Comparison of ENCODE assay signal across 20 mouse cellular contexts in genomic region chr6:108554389-108554788, GRCm38 (mm10).
DNase-seq lines count a peak whose midpoint lies in the region; ATAC-seq and TF ChIP-seq lines count a peak whose summit lies in the region.
"Had no signal": no experiment of that assay in that cellular context is flagged by ENCODE, and none has a peak within 500 bp of the region (broad histone marks: within the 10 kb centered on the region; RNA-seq: fewer than 3 reads in every experiment).

No protein-coding gene starts in this region.

- no peaks in the 10 kb centered on the region for H3K27me3 ChIP-seq in myocyte (ENCODE audit: control insufficient read depth, insufficient read depth, insufficient read length)
- no peaks in the 10 kb centered on the region for H3K27me3 ChIP-seq in intestine, embryonic 15.5 days (replicated peaks)
- H3K27me3 ChIP-seq in forebrain, postnatal 0 days (ENCODE audit: insufficient read depth, low read length): no peaks in the 10 kb centered on the region
- H3K27me3 ChIP-seq: embryonic facial prominence, embryonic 15.5 days; heart, embryonic 13.5 days; limb, embryonic 13.5 days; liver, embryonic 15.5 days had no signal

- no peak for DNase-seq in frontal cortex, postnatal 14 days (ENCODE audit: low spot score in 2 of 2)
- DNase-seq in kidney, adult 8-10 months: no peak
- DNase-seq in forebrain, postnatal 0 days: no peak
- DNase-seq: adrenal gland, postnatal 25 days; cerebellum, adult 9-11 months; heart, postnatal 36 days; kidney, adult 9 months; kidney, postnatal 4 days; lung, postnatal 10 days had no signal

- H3K27ac ChIP-seq in intestine, embryonic 15.5 days: no peak overlapping the region
- no peak overlapping the region for H3K27ac ChIP-seq in forebrain, postnatal 0 days (ENCODE audit: low read depth, low read length)
- H3K27ac ChIP-seq: embryonic facial prominence, embryonic 15.5 days; heart, embryonic 13.5 days; hindbrain, postnatal 0 days; limb, embryonic 13.5 days; liver, embryonic 15.5 days had no signal

- no peak for TF ChIP-seq CTCF in forebrain, postnatal 0 days (IDR thresholded peaks at IDR 0.05; ENCODE audit: low read depth)

- H3K9me3 ChIP-seq in intestine, embryonic 15.5 days: no peaks in the 10 kb centered on the region
- no peaks in the 10 kb centered on the region for H3K9me3 ChIP-seq in forebrain, postnatal 0 days (ENCODE audit: low read length)
- H3K9me3 ChIP-seq: embryonic facial prominence, embryonic 15.5 days; heart, embryonic 13.5 days; limb, embryonic 13.5 days; liver, embryonic 15.5 days had no signal

- H3K4me3 ChIP-seq in myocyte: no peak overlapping the region
- H3K4me3 ChIP-seq in intestine, embryonic 15.5 days (replicated peaks): no peak overlapping the region
- H3K4me3 ChIP-seq in forebrain, postnatal 0 days (ENCODE audit: low read depth, low read length): no peak overlapping the region
- H3K4me3 ChIP-seq: embryonic facial prominence, embryonic 15.5 days; heart, embryonic 13.5 days; limb, embryonic 13.5 days; liver, embryonic 15.5 days had no signal

- 94% methylated on average over 4 of the region's 4 CpGs for WGBS in intestine, embryonic 15.5 days
- WGBS in forebrain, postnatal 0 days: 94% methylated on average over 4 of the region's 4 CpGs

- no peak overlapping the region for H3ac ChIP-seq in myocyte (ENCODE audit: control insufficient read depth, insufficient read length)

- H3K4me1 ChIP-seq in intestine, embryonic 15.5 days (replicated peaks): no peaks in the 10 kb centered on the region
- H3K4me1 ChIP-seq in forebrain, postnatal 0 days (ENCODE audit: insufficient read depth): no peaks in the 10 kb centered on the region
- H3K4me1 ChIP-seq: embryonic facial prominence, embryonic 15.5 days; heart, embryonic 13.5 days; limb, embryonic 13.5 days; liver, embryonic 15.5 days had no signal

- no peak overlapping the region for H3K4me2 ChIP-seq in myocyte (ENCODE audit: low read depth)
- no peak overlapping the region for H3K4me2 ChIP-seq in intestine, embryonic 15.5 days (replicated peaks)
- H3K4me2 ChIP-seq in forebrain, postnatal 0 days (ENCODE audit: low read depth): no peak overlapping the region
- H3K4me2 ChIP-seq: embryonic facial prominence, embryonic 15.5 days; heart, embryonic 13.5 days; limb, embryonic 13.5 days; liver, embryonic 15.5 days; midbrain, embryonic 11.5 days had no signal

- H3K36me3 ChIP-seq in myocyte (ENCODE audit: control insufficient read depth, insufficient read depth): no peaks in the 10 kb centered on the region
- no peaks in the 10 kb centered on the region for H3K36me3 ChIP-seq in intestine, embryonic 15.5 days
- no peaks in the 10 kb centered on the region for H3K36me3 ChIP-seq in forebrain, postnatal 0 days (ENCODE audit: insufficient read depth)
- H3K36me3 ChIP-seq: embryonic facial prominence, embryonic 15.5 days; liver, embryonic 15.5 days had no signal

- no peak overlapping the region for H3K9ac ChIP-seq in intestine, embryonic 15.5 days
- no peak overlapping the region for H3K9ac ChIP-seq in forebrain, postnatal 0 days
- H3K9ac ChIP-seq: embryonic facial prominence, embryonic 15.5 days; heart, embryonic 13.5 days; limb, embryonic 13.5 days; liver, embryonic 15.5 days had no signal

- TF ChIP-seq POLR2A in myocyte (IDR thresholded peaks at IDR 0.05; ENCODE audit: insufficient read length, low read depth): no peak

- H3K79me2 ChIP-seq in myocyte (ENCODE audit: control insufficient read depth, insufficient read depth): no peaks in the 10 kb centered on the region

- ATAC-seq in frontal cortex, adult (ENCODE audit: low TSS enrichment): peak; percentile 85
- ATAC-seq in activated CD4-positive, CD25-positive, alpha-beta regulatory T cell, adult 4 months: peak; percentile 13
- peak; percentile 30 for ATAC-seq in inflammation-experienced regulatory T-cells, adult 6 months
- ATAC-seq in intestine, embryonic 15.5 days: no peak
- no peak for ATAC-seq in forebrain, postnatal 0 days
- ATAC-seq: hindbrain, postnatal 0 days had no signal

TF ChIP-seq in myocyte, 11 proteins besides CTCF, POLR2A, EP300 and RAD21:
- TF ChIP-seq CEBPB (IDR thresholded peaks at IDR 0.05; ENCODE audit: insufficient read depth, poor library complexity, severe bottlenecking) (0 out of 2 replicates have a peak, but pooled peaks have one; percentile 47), MAX (IDR thresholded peaks at IDR 0.05; ENCODE audit: low read depth) (no peak)

Comparison
In these comparisons a context has a peak if more than half of its experiments do, and no peak if none do; other contexts are left out.
1. ATAC-seq: peak in frontal cortex, adult (single experiment), activated CD4-positive, CD25-positive, alpha-beta regulatory T cell, adult 4 months (single experiment) and inflammation-experienced regulatory T-cells, adult 6 months (single experiment); none in intestine, embryonic 15.5 days (single experiment) and forebrain, postnatal 0 days (single experiment).